Mouse (Mus musculus) C2C12 (cell line): Measurements from ENCODE around the gene Rtp4.

ENCODE experiments used
- CTCF ChIP-seq: IDR thresholded peaks from one replicate; pipeline ENCODE4 v1.5.1; 2011; ENCODE audit not compliant: control insufficient read depth, insufficient read depth, insufficient read length
- MYOD1 ChIP-seq: IDR thresholded peaks from one replicate; pipeline ENCODE4 v1.6.1; 2011; ENCODE audit warnings: low read depth; ENCODE audit not compliant: control insufficient read depth, insufficient read length

- TF ChIP-seq CTCF (no peak), MYOD1 (no peak)
These were observed 71.3 kb downstream of the Rtp4 start for GRCm38 (mm10) chr16:23591119-23592105.
